Mouse (Mus musculus): ENCODE measurements around the gene Gm45808. TPM values are rescaled to one million over a fixed set of nuclear protein-coding genes. Genes with fewer than 3 reads are reported as not detected.

The Gm45808 gene
- polyA plus RNA-seq, 1 experiment, result not detected

DNA sequence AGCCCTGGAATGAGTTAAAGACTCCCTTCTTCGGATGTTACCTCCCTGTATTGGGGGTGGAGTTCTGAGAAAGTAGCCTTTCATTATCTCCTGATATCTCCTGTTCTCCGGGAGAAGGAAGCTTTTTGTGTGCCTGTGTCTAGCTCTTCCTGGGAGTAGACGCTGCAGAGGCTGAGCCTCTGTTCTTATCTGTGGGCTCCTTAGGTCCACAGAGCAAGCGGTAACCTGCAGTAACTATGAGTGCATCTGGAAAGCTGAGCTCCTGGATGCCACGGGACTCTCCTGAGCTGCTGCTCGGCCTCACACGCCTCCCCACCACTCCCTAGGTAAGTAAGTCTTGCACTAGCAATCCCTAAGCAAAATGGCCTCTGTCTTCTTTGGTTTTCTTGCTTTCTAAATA lies 453 bp downstream of the Gm45808 start:
- TF ChIP-seq GATA1 (IDR thresholded peaks at IDR 0.05; ENCODE audit: low read length), result peak; percentile 43

- TF ChIP-seq GATA1 (IDR thresholded peaks at IDR 0.05; ENCODE audit: low read length), result no peak
These were observed 4.4 kb downstream of the Gm45808 start for GRCm38 (mm10) chr7:45482166-45482565.

GRCm38 (mm10) chr7:45481374-45481927 lies 5.2 kb downstream of the Gm45808 start, which contains the start of gene Tulp2:
Gene Tulp2, plus strand, starts transcription at chr7:45481877.
- TF ChIP-seq GATA1 (IDR thresholded peaks at IDR 0.05; ENCODE audit: low read length), result no peak

GRCm38 (mm10) chr7:45478774-45479173 lies 7.8 kb downstream of the Gm45808 start:
- TF ChIP-seq GATA1 (IDR thresholded peaks at IDR 0.05; ENCODE audit: low read length), result no peak

- TF ChIP-seq GATA1 (IDR thresholded peaks at IDR 0.05; ENCODE audit: low read length), result no peak
These were observed 9.6 kb downstream of the Gm45808 start for GRCm38 (mm10) chr7:45477003-45477402.

GRCm38 (mm10) chr7:45476453-45476852 lies 10.2 kb downstream of the Gm45808 start:
- TF ChIP-seq GATA1 (IDR thresholded peaks at IDR 0.05; ENCODE audit: low read length), result no peak

DNA sequence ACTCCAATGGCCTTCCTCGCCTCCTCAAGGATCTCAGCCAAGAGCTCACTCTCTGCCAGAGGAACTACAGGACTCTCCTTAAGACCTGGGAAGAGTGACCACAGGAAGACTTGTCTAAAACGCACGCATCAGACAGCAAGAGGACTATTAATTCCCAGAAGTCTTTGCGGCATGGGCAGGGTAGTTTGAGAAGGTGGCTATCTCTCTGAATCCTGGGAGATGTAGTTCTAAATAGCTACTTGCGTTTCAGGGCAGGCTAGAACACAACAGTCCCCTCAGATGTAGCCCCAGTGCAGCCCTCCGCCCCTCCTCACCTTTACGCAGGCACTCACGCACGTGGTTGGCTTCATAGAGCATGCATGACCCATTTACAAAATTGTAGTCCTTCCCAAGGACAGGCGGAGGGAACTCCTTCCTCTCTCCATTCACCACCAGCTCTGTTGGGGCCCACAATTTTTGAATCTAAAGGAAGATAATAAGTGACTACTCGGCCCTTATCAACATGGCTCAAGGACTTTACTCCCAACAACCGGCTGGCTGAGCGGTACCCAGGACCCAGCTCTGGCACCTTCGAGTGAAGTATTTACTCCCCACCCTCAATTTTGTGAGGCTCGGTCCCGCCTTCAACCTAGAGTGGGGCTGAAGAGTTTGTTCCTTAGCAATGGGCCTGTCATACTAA lies 11.2 kb downstream of the Gm45808 start:
- TF ChIP-seq GATA1 (IDR thresholded peaks at IDR 0.05; ENCODE audit: low read length), result no peak

DNA sequence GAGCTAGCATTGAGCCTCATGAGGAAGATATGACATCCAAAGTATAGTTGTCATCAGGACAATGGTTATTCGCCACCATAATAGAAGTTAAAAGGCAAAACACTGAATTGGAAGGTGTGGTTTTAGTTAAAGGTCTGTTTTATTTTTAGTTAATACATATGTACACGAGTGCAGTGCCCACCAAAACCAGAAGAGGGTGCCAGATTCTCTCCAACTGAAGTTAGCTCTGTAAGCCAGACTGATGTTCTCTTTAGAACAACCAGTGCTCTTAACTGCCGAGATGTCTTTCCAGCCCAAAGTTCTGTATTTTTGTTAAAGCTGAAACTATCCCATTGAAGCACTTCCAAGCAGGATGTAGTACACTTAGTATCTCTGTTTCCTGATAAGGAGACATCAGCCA lies 15.7 kb downstream of the Gm45808 start:
- no peak for TF ChIP-seq GATA1 (IDR thresholded peaks at IDR 0.05; ENCODE audit: low read length)

DNA sequence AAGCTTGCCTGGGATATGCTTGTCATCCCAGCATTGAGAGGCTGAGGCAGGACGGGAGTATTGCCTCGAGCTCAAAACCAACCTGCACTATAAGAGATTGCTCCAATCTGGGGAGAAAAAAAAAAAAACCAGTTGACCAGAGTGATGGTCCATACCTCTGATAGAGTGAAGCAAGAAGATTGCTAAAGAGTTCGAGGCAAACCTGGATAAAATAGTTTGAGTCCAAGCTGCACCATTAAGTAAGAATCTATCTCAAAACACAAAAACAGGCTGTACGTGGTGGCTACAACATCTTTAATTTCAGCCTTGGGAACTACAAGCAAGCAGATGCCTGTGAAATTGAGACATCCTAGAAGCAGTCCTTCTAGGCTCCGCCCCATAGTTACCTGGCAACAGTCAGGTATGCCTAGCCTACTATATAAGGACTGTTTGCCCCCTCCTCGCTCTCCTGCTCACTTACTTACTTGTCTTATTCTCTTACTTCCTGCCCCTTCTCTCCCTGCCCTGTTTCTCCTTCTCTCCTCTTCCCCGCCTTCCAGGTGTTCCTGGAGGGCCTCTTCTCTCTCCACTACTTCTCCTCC lies 19.4 kb downstream of the Gm45808 start:
- no peak for TF ChIP-seq GATA1 (IDR thresholded peaks at IDR 0.05; ENCODE audit: low read length)

GRCm38 (mm10) chr7:45466283-45467089 lies 20.1 kb downstream of the Gm45808 start, which contains the start of gene Bax:
Gene Bax, minus strand, starts transcription at chr7:45466898.
- TF ChIP-seq GATA1 (IDR thresholded peaks at IDR 0.05; ENCODE audit: low read length), result no peak

DNA sequence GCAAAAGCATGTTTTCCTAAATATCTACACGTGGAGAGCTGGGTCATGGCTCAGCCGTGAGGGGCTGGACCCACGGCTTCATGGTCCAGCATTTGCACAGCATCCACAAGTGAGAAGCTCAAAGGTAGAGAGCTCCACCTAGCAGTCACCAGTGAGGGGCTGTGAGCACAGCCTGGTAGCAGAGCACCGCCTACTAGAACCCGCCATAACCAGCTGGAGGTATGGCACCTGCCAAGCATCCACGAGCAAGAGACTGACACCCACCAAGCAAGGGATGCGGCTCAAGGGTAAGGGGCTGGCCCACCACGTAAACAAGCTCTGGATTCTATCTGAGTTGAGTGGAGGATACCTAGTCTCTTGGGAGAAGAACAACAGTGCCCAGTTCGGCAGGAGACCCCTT lies 21.1 kb downstream of the Gm45808 start:
- no peak for TF ChIP-seq GATA1 (IDR thresholded peaks at IDR 0.05; ENCODE audit: low read length)

GRCm38 (mm10) chr7:45465112-45465511 lies 21.5 kb downstream of the Gm45808 start:
- TF ChIP-seq GATA1 (IDR thresholded peaks at IDR 0.05; ENCODE audit: low read length), result no peak

- TF ChIP-seq GATA1 (IDR thresholded peaks at IDR 0.05; ENCODE audit: low read length), result no peak
These were observed 22.4 kb downstream of the Gm45808 start for GRCm38 (mm10) chr7:45463987-45464778.

- TF ChIP-seq GATA1 (IDR thresholded peaks at IDR 0.05; ENCODE audit: low read length), result no peak
These were observed 24.3 kb downstream of the Gm45808 start for GRCm38 (mm10) chr7:45462325-45462724.

GRCm38 (mm10) chr7:45461781-45462180 lies 24.8 kb downstream of the Gm45808 start:
- no peak for TF ChIP-seq GATA1 (IDR thresholded peaks at IDR 0.05; ENCODE audit: low read length)

Data from G1E-ER4 (cell line).